Mouse (Mus musculus): ENCODE measurements around the gene Pelo. TPM values are rescaled to one million over a fixed set of nuclear protein-coding genes. Genes with fewer than 3 reads are reported as not detected.

Pelo gene
- polyA plus RNA-seq, 1 experiment from 2014 or later, result 3.9 TPM

- H3K27me3 ChIP-seq, result no peaks in the 10 kb centered on the region
- 74% methylated on average over 3 of the region's 3 CpGs for WGBS
- H3K4me1 ChIP-seq, result peaks cover 17% of the 10 kb centered on the region
- H3K4me3 ChIP-seq, result no peak overlapping the region
- peaks cover 9% of the 10 kb centered on the region for H3K36me3 ChIP-seq
- no peak overlapping the region for H3K4me2 ChIP-seq (replicated peaks)
- H3K9ac ChIP-seq, result no peak overlapping the region
- no peak for ATAC-seq (ENCODE audit: low FRiP score)
- H3K9me3 ChIP-seq (replicated peaks), result peaks cover 4% of the 10 kb centered on the region; the same call in 1 of the 2 replicates
- no peak overlapping the region for H3K27ac ChIP-seq
These were observed 1.5 kb upstream of the Pelo start for GRCm38 (mm10) chr13:115091511-115091910.

- H3K4me1 ChIP-seq, result peaks cover 17% of the 10 kb centered on the region
- peak overlapping the region; percentile 29; the same call in 1 of the 2 replicates for H3K9ac ChIP-seq
- no peak for ATAC-seq (ENCODE audit: low FRiP score)
These were observed 1.0 kb upstream of the Pelo start for GRCm38 (mm10) chr13:115090977-115091445.

GRCm38 (mm10) chr13:115089395-115090025 is 476 bp downstream of the Pelo start:
- Histone ChIP-seq H3K36me3 (peaks cover 14% of the 10 kb centered on the region), H3K4me2 (replicated peaks) (peak overlapping the region; percentile 87), H3K27me3 (no peaks in the 10 kb centered on the region), H3K9me3 (replicated peaks) (peaks cover 4% of the 10 kb centered on the region; the same call in 1 of the 2 replicates), H3K4me1 (peaks cover 17% of the 10 kb centered on the region), H3K27ac (peak overlapping the region; percentile 66; the same call in 1 of the 2 replicates), H3K4me3 (peak overlapping the region; percentile 68), H3K9ac (peak overlapping the region; percentile 78)
- 10% methylated on average over 32 of the region's 35 CpGs for WGBS
- peak; percentile 81 for ATAC-seq (ENCODE audit: low FRiP score)

More at GRCm38 (mm10) chr13:115090977-115091445, 1.0 kb upstream of the Pelo start:
- Histone ChIP-seq H3K36me3 (peaks cover 12% of the 10 kb centered on the region), H3K4me2 (replicated peaks) (peak overlapping the region; percentile 87), H3K9me3 (replicated peaks) (peaks cover 4% of the 10 kb centered on the region; the same call in 1 of the 2 replicates), H3K4me3 (peak overlapping the region; percentile 68), H3K27ac (peak overlapping the region; percentile 58; the same call in 1 of the 2 replicates), H3K27me3 (no peaks in the 10 kb centered on the region)
- WGBS, result 50% methylated on average over 9 of the region's 9 CpGs

GRCm38 (mm10) chr13:115089020-115089394 is 979 bp downstream of the Pelo start:
- 71% methylated on average over 11 of the region's 11 CpGs for WGBS
- H3K9me3 ChIP-seq (replicated peaks), result peaks cover 4% of the 10 kb centered on the region; the same call in 1 of the 2 replicates
- H3K27me3 ChIP-seq, result no peaks in the 10 kb centered on the region
- peak overlapping the region; percentile 78 for H3K9ac ChIP-seq
- peaks cover 17% of the 10 kb centered on the region for H3K4me1 ChIP-seq
- no peak overlapping the region for H3K27ac ChIP-seq
- peak overlapping the region; percentile 68 for H3K4me3 ChIP-seq
- H3K4me2 ChIP-seq (replicated peaks), result peak overlapping the region; percentile 87
- no peak for ATAC-seq (ENCODE audit: low FRiP score)
- H3K36me3 ChIP-seq, result peaks cover 14% of the 10 kb centered on the region

GRCm38 (mm10) chr13:115085974-115086373 is 4.0 kb downstream of the Pelo start:
- no peak for ATAC-seq (ENCODE audit: low FRiP score)
- Histone ChIP-seq H3K27ac (no peak overlapping the region), H3K4me3 (no peak overlapping the region), H3K9me3 (replicated peaks) (peaks cover 4% of the 10 kb centered on the region; the same call in 1 of the 2 replicates), H3K9ac (no peak overlapping the region), H3K4me1 (peaks cover 15% of the 10 kb centered on the region), H3K27me3 (no peaks in the 10 kb centered on the region), H3K36me3 (peaks cover 14% of the 10 kb centered on the region), H3K4me2 (replicated peaks) (no peak overlapping the region)
- WGBS, result 90% methylated on average over 6 of the region's 6 CpGs

- H3K9me3 ChIP-seq (replicated peaks), result no peaks in the 10 kb centered on the region
- no peak overlapping the region for H3K4me2 ChIP-seq (replicated peaks)
- H3K4me3 ChIP-seq, result no peak overlapping the region
- 94% methylated on average over 7 of the region's 7 CpGs for WGBS
- no peak overlapping the region for H3K9ac ChIP-seq
- no peaks in the 10 kb centered on the region for H3K4me1 ChIP-seq
- H3K36me3 ChIP-seq, result peaks cover 10% of the 10 kb centered on the region
- H3K27ac ChIP-seq, result no peak overlapping the region
- H3K27me3 ChIP-seq, result no peaks in the 10 kb centered on the region
- no peak for ATAC-seq (ENCODE audit: low FRiP score)
These were observed 7.6 kb downstream of the Pelo start for GRCm38 (mm10) chr13:115082339-115082738.

- Histone ChIP-seq H3K27ac (no peak overlapping the region), H3K4me2 (replicated peaks) (no peak overlapping the region), H3K4me3 (no peak overlapping the region), H3K36me3 (no peaks in the 10 kb centered on the region), H3K4me1 (no peaks in the 10 kb centered on the region), H3K27me3 (no peaks in the 10 kb centered on the region), H3K9me3 (replicated peaks) (no peaks in the 10 kb centered on the region), H3K9ac (no peak overlapping the region)
- 97% methylated on average over 3 of the region's 3 CpGs for WGBS
- ATAC-seq (ENCODE audit: low FRiP score), result no peak
These were observed 9.9 kb downstream of the Pelo start for GRCm38 (mm10) chr13:115079996-115080585.

GRCm38 (mm10) chr13:115078997-115079685 is 10.8 kb downstream of the Pelo start:
- Histone ChIP-seq H3K27me3 (no peaks in the 10 kb centered on the region), H3K4me1 (no peaks in the 10 kb centered on the region), H3K36me3 (no peaks in the 10 kb centered on the region), H3K27ac (no peak overlapping the region), H3K9ac (no peak overlapping the region), H3K9me3 (replicated peaks) (no peaks in the 10 kb centered on the region), H3K4me3 (no peak overlapping the region), H3K4me2 (replicated peaks) (no peak overlapping the region)
- ATAC-seq (ENCODE audit: low FRiP score), result no peak
- WGBS, result 90% methylated on average over 6 of the region's 6 CpGs

- Histone ChIP-seq H3K4me3 (no peak overlapping the region), H3K4me2 (replicated peaks) (no peak overlapping the region), H3K9ac (no peak overlapping the region), H3K27me3 (no peaks in the 10 kb centered on the region), H3K4me1 (no peaks in the 10 kb centered on the region), H3K27ac (no peak overlapping the region), H3K36me3 (no peaks in the 10 kb centered on the region), H3K9me3 (replicated peaks) (no peaks in the 10 kb centered on the region)
- WGBS, result 80% methylated on average over 9 of the region's 9 CpGs
- ATAC-seq (ENCODE audit: low FRiP score), result no peak
These were observed 12.4 kb downstream of the Pelo start for GRCm38 (mm10) chr13:115077346-115078134.

GRCm38 (mm10) chr13:115072386-115072785 is 17.6 kb downstream of the Pelo start:
- Histone ChIP-seq H3K9me3 (replicated peaks) (no peaks in the 10 kb centered on the region), H3K4me1 (no peaks in the 10 kb centered on the region), H3K9ac (no peak overlapping the region), H3K4me3 (no peak overlapping the region), H3K27ac (no peak overlapping the region), H3K36me3 (no peaks in the 10 kb centered on the region), H3K4me2 (replicated peaks) (no peak overlapping the region), H3K27me3 (no peaks in the 10 kb centered on the region)
- no peak for ATAC-seq (ENCODE audit: low FRiP score)
- 93% methylated on average over 6 of the region's 6 CpGs for WGBS

- Histone ChIP-seq H3K9me3 (replicated peaks) (no peaks in the 10 kb centered on the region), H3K36me3 (no peaks in the 10 kb centered on the region), H3K4me1 (no peaks in the 10 kb centered on the region), H3K4me3 (no peak overlapping the region), H3K27me3 (no peaks in the 10 kb centered on the region), H3K4me2 (replicated peaks) (no peak overlapping the region), H3K27ac (no peak overlapping the region), H3K9ac (no peak overlapping the region)
- 89% methylated on average over 3 of the region's 3 CpGs for WGBS
- ATAC-seq (ENCODE audit: low FRiP score), result no peak
These were observed 18.6 kb downstream of the Pelo start for GRCm38 (mm10) chr13:115071431-115071830.

- H3K27me3 ChIP-seq, result no peaks in the 10 kb centered on the region
These were observed 22.0 kb downstream of the Pelo start for GRCm38 (mm10) chr13:115067968-115068330.

More at GRCm38 (mm10) chr13:115067968-115068330, 22.0 kb downstream of the Pelo start:
- Histone ChIP-seq H3K4me3 (no peak overlapping the region), H3K9me3 (replicated peaks) (no peaks in the 10 kb centered on the region), H3K4me2 (replicated peaks) (no peak overlapping the region), H3K36me3 (no peaks in the 10 kb centered on the region), H3K9ac (no peak overlapping the region), H3K27ac (no peak overlapping the region), H3K4me1 (no peaks in the 10 kb centered on the region)
- 90% methylated on average over 1 of the region's 1 CpGs for WGBS
- no peak for ATAC-seq (ENCODE audit: low FRiP score)

Measured in hindbrain, embryonic 12.5 days (tissue).